Mouse (Mus musculus) cerebellum, adult 2 months (tissue): Measurements from ENCODE around the gene Hcrtr1. TPM values are rescaled to one million over a fixed set of nuclear protein-coding genes. Genes with fewer than 3 reads are reported as not detected.

ENCODE experiments used
- DNase-seq, 2 experiments: peaks; one replicate each; pipeline ENCODE4 v3.0.0; 2021
- H3K27ac ChIP-seq: fragments of 200-500 bp; 2 replicates; pipeline ENCODE4 v1.5.1; 2012; ENCODE audit warnings: low read length, control low read depth, inconsistent platforms; ENCODE audit not compliant: insufficient read depth
- H3K27me3 ChIP-seq: fragments of 200-500 bp; 2 replicates; pipeline ENCODE4 v1.6.1; 2012; ENCODE audit warnings: inconsistent platforms, mild to moderate bottlenecking, low read length, moderate library complexity; ENCODE audit not compliant: control insufficient read depth, insufficient read depth
- H3K4me1 ChIP-seq: fragments of 200-500 bp; 2 replicates; pipeline ENCODE4 v1.6.1; 2011; ENCODE audit warnings: low read length; ENCODE audit not compliant: control insufficient read depth, insufficient read depth
- H3K4me3 ChIP-seq: fragments of 200-500 bp; replicated peaks from 2 replicates; pipeline ENCODE3; 2011; ENCODE audit warnings: mild to moderate bottlenecking, low read depth, low read length, control low read depth; ENCODE audit not compliant: insufficient read depth
- CTCF ChIP-seq: fragments of 200-500 bp; IDR thresholded peaks from 2 replicates; pipeline ENCODE4 v1.5.1; 2011; ENCODE audit warnings: low read depth, mild to moderate bottlenecking, control low read depth, low read length, moderate library complexity, borderline replicate concordance; ENCODE audit not compliant: insufficient read depth
- POLR2A ChIP-seq: fragments of 200-500 bp; IDR thresholded peaks from 2 replicates; pipeline ENCODE4 v1.6.1; 2011; ENCODE audit warnings: low read length, control low read depth, borderline replicate concordance; ENCODE audit not compliant: insufficient read depth
- WGBS: fragments of 180-500 bp; shearing (Covaris S2); methylation state at CpG from one replicate; pipeline ENCODE4 v1.1.7; 2018; 5-methylcytosine and 5-hydroxymethylcytosine counted together
- polyA plus RNA-seq: library from polyadenylated mRNA; depleted of rRNA; stranded (reverse); fragments of >200 nt; gene quantifications from 2 replicates; pipeline ENCODE4 v1.2.3, GENCODE M21; 2012

Gene Hcrtr1
- polyA plus RNA-seq, 1 experiment = 5.2 TPM

- no peaks in the 10 kb centered on the region for H3K27me3 ChIP-seq
- DNase-seq = no peak
- 65% methylated on average over 11 of the region's 11 CpGs for WGBS
- no peak overlapping the region for H3K27ac ChIP-seq
- TF ChIP-seq CTCF (no peak), POLR2A (no peak)
- no peak overlapping the region for H3K4me3 ChIP-seq
- peaks cover 16% of the 10 kb centered on the region for H3K4me1 ChIP-seq
Measured at GRCm38 (mm10) chr4:130171951-130172765, 33.0 kb upstream of the Hcrtr1 start.

- TF ChIP-seq CTCF = no peak
- no peak for TF ChIP-seq POLR2A
- WGBS = 85% methylated on average over 4 of the region's 4 CpGs
- no peak for DNase-seq
Measured at GRCm38 (mm10) chr4:130170362-130170761, 31.2 kb upstream of the Hcrtr1 start.

GRCm38 (mm10) chr4:130169411-130169971 lies 30.3 kb upstream of the Hcrtr1 start:
- peaks cover 12% of the 10 kb centered on the region for H3K4me1 ChIP-seq
- no peak for DNase-seq
- 88% methylated on average over 16 of the region's 16 CpGs for WGBS
- H3K4me3 ChIP-seq = no peak overlapping the region
- no peak overlapping the region for H3K27ac ChIP-seq
- TF ChIP-seq CTCF = no peak
- no peak for TF ChIP-seq POLR2A
- no peaks in the 10 kb centered on the region for H3K27me3 ChIP-seq

More at GRCm38 (mm10) chr4:130170362-130170761, 31.2 kb upstream of the Hcrtr1 start:
- Histone ChIP-seq H3K4me3 (no peak overlapping the region), H3K27ac (no peak overlapping the region), H3K4me1 (peaks cover 16% of the 10 kb centered on the region), H3K27me3 (no peaks in the 10 kb centered on the region)

GRCm38 (mm10) chr4:130168280-130169183 lies 29.4 kb upstream of the Hcrtr1 start:
- Histone ChIP-seq H3K4me3 (no peak overlapping the region), H3K27ac (no peak overlapping the region), H3K4me1 (0 out of 2 replicates have a peak, but pooled peaks cover 4% of the 10 kb centered on the region), H3K27me3 (no peaks in the 10 kb centered on the region)
- whole genome bisulfite sequencing = 29% methylated on average over 16 of the region's 16 CpGs
- no peak for TF ChIP-seq CTCF
- TF ChIP-seq POLR2A = no peak
- DNase-seq = peak in 1 of 2 experiments; percentile 17

GRCm38 (mm10) chr4:130167814-130168213 lies 28.7 kb upstream of the Hcrtr1 start:
- H3K27ac ChIP-seq = no peak overlapping the region

GRCm38 (mm10) chr4:130167321-130167720 lies 28.2 kb upstream of the Hcrtr1 start:
- 0 out of 2 replicates have a peak, but pooled peaks cover 4% of the 10 kb centered on the region for H3K4me1 ChIP-seq
- peak overlapping the region; percentile 23 for H3K4me3 ChIP-seq
- no peak for TF ChIP-seq CTCF
- no peak for TF ChIP-seq POLR2A
- DNase-seq = no peak
- no peak overlapping the region for H3K27ac ChIP-seq
- H3K27me3 ChIP-seq = no peaks in the 10 kb centered on the region
- WGBS = 62% methylated on average over 22 of the region's 22 CpGs

More at GRCm38 (mm10) chr4:130167814-130168213, 28.7 kb upstream of the Hcrtr1 start:
- H3K27me3 ChIP-seq = no peaks in the 10 kb centered on the region
- 37% methylated on average over 9 of the region's 9 CpGs for WGBS
- H3K4me3 ChIP-seq = peak overlapping the region; percentile 23
- TF ChIP-seq POLR2A (no peak), CTCF (no peak)
- no peak for DNase-seq
- 0 out of 2 replicates have a peak, but pooled peaks cover 4% of the 10 kb centered on the region for H3K4me1 ChIP-seq

GRCm38 (mm10) chr4:130166592-130166991 lies 27.4 kb upstream of the Hcrtr1 start:
- WGBS = 71% methylated on average over 8 of the region's 8 CpGs
- DNase-seq = no peak
- no peak for TF ChIP-seq CTCF
- no peak for TF ChIP-seq POLR2A
- 0 out of 2 replicates have a peak, but pooled peaks cover 4% of the 10 kb centered on the region for H3K4me1 ChIP-seq
- H3K4me3 ChIP-seq = no peak overlapping the region
- no peaks in the 10 kb centered on the region for H3K27me3 ChIP-seq
- H3K27ac ChIP-seq = no peak overlapping the region
